Mouse (Mus musculus) heart, adult 2 months (tissue): Measurements from ENCODE around the gene Olfm4. TPM values are rescaled to one million over a fixed set of nuclear protein-coding genes. Genes with fewer than 3 reads are reported as not detected.

ENCODE experiments used
- DNase-seq, 2 experiments: peaks; one replicate each; pipeline ENCODE4 v3.0.0; 2021
- H3K27ac ChIP-seq: fragments of 200-600 bp; 2 replicates; pipeline ENCODE4 v1.8.1; 2022
- H3K27me3 ChIP-seq: fragments of 200-500 bp; 2 replicates; pipeline ENCODE4 v1.6.1; 2012; ENCODE audit warnings: mild to moderate bottlenecking, low read length, inconsistent platforms, mixed read lengths; ENCODE audit not compliant: control insufficient read depth, insufficient read depth
- H3K36me3 ChIP-seq: fragments of 200-500 bp; 2 replicates; pipeline ENCODE4 v1.6.1; 2012; ENCODE audit warnings: low read length, inconsistent platforms; ENCODE audit not compliant: control insufficient read depth, insufficient read depth
- H3K4me1 ChIP-seq: fragments of 200-500 bp; 2 replicates; pipeline ENCODE4 v1.6.1; 2011; ENCODE audit warnings: low read length; ENCODE audit not compliant: control insufficient read depth, insufficient read depth
- H3K4me3 ChIP-seq: fragments of 200-600 bp; 2 replicates; pipeline ENCODE4 v1.8.1; 2022
- H3K79me2 ChIP-seq: fragments of 200-500 bp; replicated peaks from 2 replicates; pipeline ENCODE4 v1.6.1; 2012; ENCODE audit warnings: mild to moderate bottlenecking, inconsistent platforms, low read length, moderate library complexity, mixed read lengths; ENCODE audit not compliant: control insufficient read depth, insufficient read depth
- H3K9ac ChIP-seq: fragments of 200-500 bp; 2 replicates; pipeline ENCODE4 v1.6.1; 2012; ENCODE audit warnings: low read depth, mild to moderate bottlenecking, control low read depth, inconsistent platforms, low read length, mixed read lengths
- CTCF ChIP-seq: fragments of 200-600 bp; IDR thresholded peaks from 2 replicates; pipeline ENCODE4 v1.8.1; 2022; ENCODE audit warnings: antibody characterized with exemption, mild to moderate bottlenecking, moderate library complexity
- EP300 ChIP-seq: fragments of 200-500 bp; IDR thresholded peaks from 2 replicates; pipeline ENCODE4 v1.6.1; 2011; ENCODE audit warnings: low read depth, low read length, control low read depth; ENCODE audit not compliant: insufficient read depth
- POLR2A ChIP-seq: fragments of 200-500 bp; IDR thresholded peaks from 2 replicates; pipeline ENCODE4 v1.6.1; 2011; ENCODE audit warnings: mild to moderate bottlenecking, low read depth, low read length, control low read depth; ENCODE audit not compliant: insufficient read depth
- WGBS: fragments of 180-500 bp; shearing (Covaris S2); methylation state at CpG from one replicate; pipeline ENCODE4 v1.1.7; 2018; 5-methylcytosine and 5-hydroxymethylcytosine counted together
- intact Hi-C: fragments of 180-260 bp; cut with DNase I; formaldehyde crosslinking; loops from one replicate; pipeline ENCODE4 v1.15.1; 2025
- long read RNA-seq: library from polyadenylated mRNA; stranded (forward); transcript quantifications from one replicate; pipeline ENCODE4 v2.0.0, GENCODE M21; 2021
- polyA plus RNA-seq: library from polyadenylated mRNA; depleted of rRNA; stranded (reverse); fragments of >200 nt; gene quantifications from 2 replicates; pipeline ENCODE4 v1.2.3, GENCODE M21; 2012; rRNA removed
- total RNA-seq, 2 experiments: library from RNA; stranded (reverse); gene quantifications; 2 replicates each; pipeline ENCODE4 v1.2.3; 2021

The Olfm4 gene
- not detected for total RNA-seq
- not detected in 2 replicates for polyA plus RNA-seq
- long read RNA-seq, result 0 reads

DNA sequence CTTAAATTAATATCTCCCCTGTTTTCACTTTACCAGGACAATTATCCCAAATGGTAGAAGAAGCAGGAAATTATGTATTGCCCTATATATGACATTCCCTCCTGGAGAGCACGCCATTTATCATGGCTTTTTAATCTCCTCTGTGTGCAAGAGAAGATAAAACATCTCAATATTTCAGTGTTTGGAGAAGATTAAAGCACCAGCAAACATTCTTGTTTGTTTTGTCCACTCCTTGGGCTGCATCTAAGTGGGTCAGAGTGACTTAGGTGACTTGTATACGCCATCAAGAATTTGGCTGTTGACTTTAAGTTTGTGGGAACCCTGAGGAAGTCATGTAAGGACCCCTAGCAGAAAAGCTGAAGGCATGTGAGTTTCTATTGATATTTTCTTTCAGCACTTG, at the start of gene Olfm4:
TSS of gene Olfm4 (plus strand) at position 301 of the 400 bp plus-strand sequence.
- no peak within 1 kb of the TSS for H3K4me3 ChIP-seq
- no peaks in the 10 kb centered on the region for H3K4me1 ChIP-seq
- DNase-seq, result no peak
- WGBS, result 62% methylated on average over 2 of the region's 2 CpGs
- H3K27me3 ChIP-seq, result no peaks in the 10 kb centered on the region
- intact Hi-C loops, result no loop called here
- H3K27ac ChIP-seq, result no peak within 1 kb of the TSS
- no peak within 1 kb of the TSS for H3K9ac ChIP-seq
- TF ChIP-seq POLR2A (no peak), CTCF (no peak), EP300 (no peak)
- no peaks in the 10 kb centered on the region for H3K36me3 ChIP-seq
- no peaks in the 10 kb centered on the region for H3K79me2 ChIP-seq

DNA sequence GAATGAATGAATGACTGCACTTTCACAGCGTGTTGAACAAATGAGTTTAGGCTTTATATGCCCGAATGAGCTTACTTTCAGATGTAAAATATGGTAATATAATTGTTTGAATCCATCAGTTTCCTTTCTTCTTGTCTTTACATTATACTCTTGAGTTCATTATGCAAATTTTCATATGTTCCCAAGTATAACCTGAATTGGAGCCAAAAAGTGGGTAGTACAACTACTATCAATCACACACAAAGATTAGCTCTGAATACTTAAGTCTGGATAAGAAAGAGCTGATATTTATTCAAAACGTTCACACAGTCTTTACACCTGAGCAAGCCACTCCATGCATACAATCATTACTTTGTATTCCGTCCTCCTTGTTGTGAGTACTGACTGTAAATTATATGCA, 49.5 kb upstream of the Olfm4 start:
- no peaks in the 10 kb centered on the region for H3K79me2 ChIP-seq
- no peak overlapping the region for H3K27ac ChIP-seq
- 55% methylated on average over 4 of the region's 4 CpGs for WGBS
- no peak overlapping the region for H3K9ac ChIP-seq
- no peak for TF ChIP-seq CTCF
- TF ChIP-seq EP300, result no peak
- TF ChIP-seq POLR2A, result no peak
- no peak for DNase-seq
- no peaks in the 10 kb centered on the region for H3K36me3 ChIP-seq
- H3K27me3 ChIP-seq, result no peaks in the 10 kb centered on the region
- no peak overlapping the region for H3K4me3 ChIP-seq
- intact Hi-C loops, result no loop called here
- H3K4me1 ChIP-seq, result no peaks in the 10 kb centered on the region

DNA sequence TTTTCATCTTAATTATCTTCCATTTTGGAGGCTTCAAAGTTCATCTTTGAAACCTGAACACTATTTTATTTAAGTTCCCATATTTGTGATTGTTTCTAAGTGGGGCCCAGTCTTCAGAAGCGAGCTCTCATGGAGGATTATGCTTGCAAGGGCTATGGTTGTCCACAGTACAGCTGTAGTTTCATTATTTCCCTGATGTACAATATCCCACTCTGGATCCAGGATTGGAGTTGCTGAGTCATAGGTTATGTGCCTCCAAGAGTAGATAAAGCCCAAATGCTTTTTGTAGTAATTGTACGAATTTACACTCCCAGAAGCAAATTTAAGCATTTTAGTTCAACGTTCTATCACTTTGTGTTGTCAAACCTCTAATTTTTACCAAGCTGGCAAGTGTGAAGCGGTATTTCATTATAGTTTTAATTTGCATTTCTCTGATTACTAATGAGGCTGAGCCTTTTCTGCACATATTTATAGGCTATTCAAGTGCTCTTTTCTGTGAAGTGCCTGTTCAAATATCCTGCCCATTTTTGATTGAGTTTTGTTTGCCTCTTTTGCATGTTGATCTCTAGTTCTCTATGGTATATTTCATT, 46.9 kb upstream of the Olfm4 start:
- Histone ChIP-seq H3K4me3 (no peak overlapping the region), H3K79me2 (no peaks in the 10 kb centered on the region), H3K36me3 (no peaks in the 10 kb centered on the region), H3K27me3 (no peaks in the 10 kb centered on the region), H3K9ac (no peak overlapping the region), H3K4me1 (no peaks in the 10 kb centered on the region), H3K27ac (no peak overlapping the region)
- intact Hi-C loops, result no loop called here
- TF ChIP-seq POLR2A (no peak), EP300 (no peak), CTCF (no peak)
- WGBS, result 80% methylated on average over 4 of the region's 4 CpGs
- no peak for DNase-seq

DNA sequence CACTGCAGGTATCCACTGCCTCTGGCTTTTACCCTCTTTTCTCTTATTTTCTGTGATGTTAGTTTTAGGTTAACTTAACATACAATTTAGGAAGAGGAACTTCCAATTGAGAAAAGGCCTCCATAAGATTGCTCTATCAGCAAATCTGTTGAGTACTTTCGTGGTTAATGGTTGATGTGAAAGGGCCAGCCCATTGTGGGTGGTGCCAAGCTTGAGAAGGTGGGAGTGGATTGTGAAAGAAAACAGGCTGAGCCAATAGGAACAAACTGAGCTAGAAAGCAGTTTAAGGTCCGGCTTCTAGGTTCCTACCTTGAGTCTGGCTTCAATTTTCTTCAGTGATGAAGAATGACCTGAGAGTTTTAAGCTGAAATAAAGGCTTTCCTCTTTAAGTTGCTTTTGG, 38.0 kb upstream of the Olfm4 start:
- WGBS, result 65% methylated on average over 2 of the region's 2 CpGs
- no peaks in the 10 kb centered on the region for H3K36me3 ChIP-seq
- no peaks in the 10 kb centered on the region for H3K27me3 ChIP-seq
- no peaks in the 10 kb centered on the region for H3K79me2 ChIP-seq
- H3K9ac ChIP-seq, result no peak overlapping the region
- no peak for DNase-seq
- TF ChIP-seq CTCF (no peak), EP300 (no peak), POLR2A (no peak)
- H3K4me3 ChIP-seq, result no peak overlapping the region
- no peaks in the 10 kb centered on the region for H3K4me1 ChIP-seq
- no peak overlapping the region for H3K27ac ChIP-seq
- intact Hi-C loops, result no loop called here

DNA sequence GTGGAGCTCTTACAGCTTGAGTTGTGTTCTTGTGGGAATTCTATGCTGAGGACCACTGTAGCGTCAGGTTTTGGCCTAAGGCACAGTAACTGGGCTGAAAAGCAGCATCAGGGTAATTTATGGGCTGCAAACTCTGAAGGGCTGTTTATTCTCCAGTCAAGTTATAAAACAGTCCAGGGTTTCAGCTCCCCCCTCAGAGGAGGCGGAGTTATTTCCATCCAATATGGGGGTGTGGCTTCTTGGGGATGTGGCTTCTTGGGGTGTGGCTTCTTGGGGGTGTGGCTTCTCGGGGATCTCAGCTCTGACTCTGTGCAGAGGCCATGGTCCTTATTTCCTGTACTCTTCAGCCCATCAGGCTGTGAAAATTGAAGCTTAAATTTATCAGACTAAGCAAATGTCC, 28.2 kb upstream of the Olfm4 start:
- Histone ChIP-seq H3K27me3 (no peaks in the 10 kb centered on the region), H3K4me3 (no peak overlapping the region), H3K9ac (no peak overlapping the region), H3K4me1 (no peaks in the 10 kb centered on the region), H3K79me2 (no peaks in the 10 kb centered on the region), H3K27ac (no peak overlapping the region), H3K36me3 (no peaks in the 10 kb centered on the region)
- TF ChIP-seq CTCF (no peak), POLR2A (no peak), EP300 (no peak)
- WGBS, result 55% methylated on average over 3 of the region's 3 CpGs
- intact Hi-C loops, result no loop called here
- DNase-seq, result no peak

- H3K4me1 ChIP-seq, result no peaks in the 10 kb centered on the region
- no peak overlapping the region for H3K4me3 ChIP-seq
- H3K79me2 ChIP-seq, result no peaks in the 10 kb centered on the region
- no peaks in the 10 kb centered on the region for H3K36me3 ChIP-seq
- intact Hi-C loops, result no loop called here
- no peak overlapping the region for H3K27ac ChIP-seq
- H3K27me3 ChIP-seq, result no peaks in the 10 kb centered on the region
- DNase-seq, result no peak
- WGBS, result 91% methylated on average over 15 of the region's 15 CpGs
- H3K9ac ChIP-seq, result no peak overlapping the region
- TF ChIP-seq POLR2A, result no peak
- no peak for TF ChIP-seq CTCF
- no peak for TF ChIP-seq EP300
Measured at GRCm38 (mm10) chr14:79957789-79958487, 25.9 kb upstream of the Olfm4 start.

- 62% methylated on average over 4 of the region's 4 CpGs for WGBS
- Histone ChIP-seq H3K27me3 (no peaks in the 10 kb centered on the region), H3K4me3 (no peak overlapping the region), H3K9ac (no peak overlapping the region), H3K4me1 (no peaks in the 10 kb centered on the region), H3K27ac (no peak overlapping the region), H3K79me2 (no peaks in the 10 kb centered on the region), H3K36me3 (no peaks in the 10 kb centered on the region)
- no peak for DNase-seq
- TF ChIP-seq EP300 (no peak), POLR2A (no peak), CTCF (no peak)
- intact Hi-C loops, result no loop called here
Measured at GRCm38 (mm10) chr14:79961187-79961586, 22.7 kb upstream of the Olfm4 start.
